Mouse (Mus musculus): ENCODE measurements around the gene Gm10320. TPM values are rescaled to one million over a fixed set of nuclear protein-coding genes. Genes with fewer than 3 reads are reported as not detected.

Gm10320 gene
- polyA plus RNA-seq, 1 experiment from 2014 or later, result 1.4 TPM

DNA sequence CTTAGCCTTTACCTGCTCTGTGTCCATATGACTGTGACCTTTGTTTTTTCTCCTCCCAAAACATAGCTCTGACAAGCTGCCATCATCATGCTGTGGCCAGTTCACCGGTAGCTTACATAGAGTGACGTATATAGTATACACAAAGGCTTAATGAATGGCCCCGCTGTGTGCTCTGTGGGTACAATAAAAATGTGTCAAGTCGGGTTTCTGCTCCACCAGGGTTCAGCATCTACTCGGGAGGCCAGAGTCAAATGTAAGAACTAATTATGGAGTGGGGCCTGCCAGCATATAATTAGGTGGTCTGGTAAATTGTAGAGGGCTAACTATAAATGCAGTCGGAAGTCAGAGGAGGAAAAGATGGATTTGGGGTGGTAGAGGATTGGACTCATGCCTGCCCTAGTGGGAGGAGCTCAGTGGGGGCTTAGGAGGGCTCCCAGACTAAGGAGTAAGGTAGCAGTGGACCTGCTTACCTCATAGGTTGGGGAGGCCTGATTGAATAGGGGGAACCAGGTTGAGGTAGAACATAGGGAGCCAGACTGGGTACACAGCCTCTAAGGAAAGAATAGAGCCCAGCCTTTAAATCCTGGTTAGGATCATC, 32.0 kb upstream of the Gm10320 start:
- Histone ChIP-seq H3K4me2 (no peak overlapping the region), H3K36me3 (no peaks in the 10 kb centered on the region)
- 65% methylated on average over 6 of the region's 6 CpGs for WGBS

DNA sequence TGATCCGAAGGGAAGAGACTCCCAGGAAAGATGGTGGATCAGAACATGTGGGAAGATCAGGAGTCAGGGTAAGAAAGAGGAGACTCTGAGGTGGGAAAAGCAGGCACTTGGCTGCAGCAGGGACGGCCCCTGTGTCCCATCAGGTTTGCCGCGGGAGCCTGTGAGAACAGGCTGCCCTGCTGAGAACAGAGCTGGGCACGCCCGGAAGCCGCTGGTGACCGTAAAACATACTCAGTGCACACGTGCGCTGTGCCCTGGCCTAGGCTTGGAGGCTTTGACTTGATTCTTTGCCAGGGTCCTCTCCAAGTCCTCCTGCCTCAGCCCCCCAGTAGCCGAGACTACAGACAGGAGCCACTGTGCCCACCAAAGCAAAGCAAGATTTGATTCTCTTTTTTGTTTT, 26.5 kb upstream of the Gm10320 start:
- Histone ChIP-seq H3K27me3 (peaks cover 7% of the 10 kb centered on the region), H3K4me3 (no peak overlapping the region), H3K9ac (0 out of 2 replicates have a peak overlapping the region, but pooled peaks have one; percentile 32), H3K36me3 (no peaks in the 10 kb centered on the region), H3K27ac (no peak overlapping the region), H3K9me3 (peaks cover 4% of the 10 kb centered on the region; the same call in 1 of the 2 replicates), H3K4me1 (peaks cover 18% of the 10 kb centered on the region), H3K4me2 (0 out of 2 replicates have a peak overlapping the region, but pooled peaks have one; percentile 14)
- 0 out of 2 replicates have a peak, but pooled peaks have one; percentile 52 for ATAC-seq (ENCODE audit: insufficient number of reproducible peaks, insufficient read depth, low FRiP score, low TSS enrichment, low read depth)
- WGBS, result 30% methylated on average over 11 of the region's 11 CpGs

More for the DNA sequence above, 32.0 kb upstream of the Gm10320 start:
- Histone ChIP-seq H3K27me3 (peaks cover 3% of the 10 kb centered on the region; the same call in 1 of the 2 replicates), H3K9ac (no peak overlapping the region), H3K4me3 (no peak overlapping the region), H3K27ac (no peak overlapping the region), H3K9me3 (peaks cover 4% of the 10 kb centered on the region; the same call in 1 of the 2 replicates), H3K4me1 (no peaks in the 10 kb centered on the region)
- ATAC-seq (ENCODE audit: insufficient number of reproducible peaks, insufficient read depth, low FRiP score, low TSS enrichment, low read depth), result 0 out of 2 replicates have a peak, but pooled peaks have one; percentile 20

DNA sequence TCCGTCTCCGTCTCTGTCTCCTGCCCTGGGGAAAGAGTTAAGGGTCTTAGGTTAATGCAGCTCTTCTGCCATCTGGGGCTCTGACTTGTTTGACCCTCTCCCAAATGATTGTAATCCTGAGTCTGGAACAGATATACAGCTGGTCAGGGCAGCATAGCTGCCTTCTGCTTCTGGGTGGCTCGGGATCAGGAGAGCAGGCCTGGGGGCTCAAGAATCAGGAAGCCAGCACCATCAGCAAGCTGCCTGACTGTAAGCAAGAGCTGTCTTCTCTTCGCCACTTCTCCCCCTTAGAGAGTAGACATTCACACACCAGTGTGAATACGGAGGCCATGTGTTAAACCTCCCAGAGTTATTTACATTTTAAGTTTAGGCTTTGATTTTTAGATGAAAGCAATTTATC, 25.9 kb upstream of the Gm10320 start:
- H3K4me1 ChIP-seq, result peaks cover 18% of the 10 kb centered on the region
- H3K4me2 ChIP-seq, result peak overlapping the region; percentile 43
- H3K9ac ChIP-seq, result no peak overlapping the region
- peaks cover 7% of the 10 kb centered on the region for H3K27me3 ChIP-seq
- H3K4me3 ChIP-seq, result peak overlapping the region; percentile 6; the same call in 1 of the 2 replicates
- peak overlapping the region; percentile 19; the same call in 1 of the 2 replicates for H3K27ac ChIP-seq
- WGBS, result 15% methylated on average over 5 of the region's 5 CpGs
- ATAC-seq (ENCODE audit: insufficient number of reproducible peaks, insufficient read depth, low FRiP score, low TSS enrichment, low read depth), result no peak
- no peaks in the 10 kb centered on the region for H3K36me3 ChIP-seq
- H3K9me3 ChIP-seq, result peaks cover 3% of the 10 kb centered on the region; the same call in 1 of the 2 replicates

DNA sequence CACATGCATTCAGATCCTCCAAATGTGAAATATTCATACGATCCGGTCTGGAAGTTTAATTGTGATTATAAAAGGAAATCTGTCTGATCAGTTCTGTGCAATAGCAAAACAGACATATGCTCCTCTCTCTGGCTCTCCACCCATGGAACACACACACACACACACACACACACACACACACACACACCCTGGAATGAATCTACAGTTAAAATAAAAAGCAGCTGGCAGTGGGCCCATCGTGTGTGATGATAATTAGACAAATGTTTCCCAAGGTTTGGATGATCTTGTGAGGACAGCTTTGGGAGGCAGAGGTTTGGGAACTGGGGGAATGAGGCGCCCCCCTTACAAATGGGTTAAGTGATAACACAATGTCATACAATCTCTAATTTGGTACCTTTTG, 25.2 kb upstream of the Gm10320 start:
- no peak for ATAC-seq (ENCODE audit: insufficient number of reproducible peaks, insufficient read depth, low FRiP score, low TSS enrichment, low read depth)
- 40% methylated on average over 4 of the region's 4 CpGs for WGBS
- Histone ChIP-seq H3K4me1 (peaks cover 18% of the 10 kb centered on the region), H3K9me3 (no peaks in the 10 kb centered on the region), H3K36me3 (no peaks in the 10 kb centered on the region), H3K4me2 (peak overlapping the region; percentile 43), H3K4me3 (0 out of 2 replicates have a peak overlapping the region, but pooled peaks have one; percentile 6), H3K9ac (no peak overlapping the region), H3K27me3 (peaks cover 7% of the 10 kb centered on the region), H3K27ac (0 out of 2 replicates have a peak overlapping the region, but pooled peaks have one; percentile 19)

DNA sequence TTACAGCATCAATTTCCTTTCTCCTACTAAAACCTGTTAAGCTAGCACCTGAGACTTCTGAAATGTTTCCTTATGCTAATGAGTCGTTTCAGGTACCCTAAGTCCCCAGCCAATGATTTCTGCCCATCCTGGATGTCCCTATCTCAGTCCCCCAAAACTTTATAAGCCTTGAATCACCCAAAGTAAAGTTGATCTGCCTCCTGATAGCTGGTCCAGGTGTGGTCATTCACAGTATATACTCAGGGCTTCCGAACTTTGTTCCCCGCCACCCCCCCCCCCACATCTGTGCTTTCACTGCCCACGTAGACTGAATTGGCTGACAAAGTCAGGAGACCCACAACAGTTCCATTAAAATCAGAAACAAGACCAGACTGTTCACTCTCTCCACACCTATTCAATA, 20.3 kb upstream of the Gm10320 start:
- Histone ChIP-seq H3K36me3 (no peaks in the 10 kb centered on the region), H3K27ac (no peak overlapping the region), H3K9ac (no peak overlapping the region), H3K4me2 (no peak overlapping the region), H3K4me1 (peaks cover 7% of the 10 kb centered on the region), H3K27me3 (peaks cover 20% of the 10 kb centered on the region), H3K4me3 (no peak overlapping the region), H3K9me3 (no peaks in the 10 kb centered on the region)
- 80% methylated on average over 4 of the region's 4 CpGs for WGBS
- ATAC-seq (ENCODE audit: insufficient number of reproducible peaks, insufficient read depth, low FRiP score, low TSS enrichment, low read depth), result no peak

DNA sequence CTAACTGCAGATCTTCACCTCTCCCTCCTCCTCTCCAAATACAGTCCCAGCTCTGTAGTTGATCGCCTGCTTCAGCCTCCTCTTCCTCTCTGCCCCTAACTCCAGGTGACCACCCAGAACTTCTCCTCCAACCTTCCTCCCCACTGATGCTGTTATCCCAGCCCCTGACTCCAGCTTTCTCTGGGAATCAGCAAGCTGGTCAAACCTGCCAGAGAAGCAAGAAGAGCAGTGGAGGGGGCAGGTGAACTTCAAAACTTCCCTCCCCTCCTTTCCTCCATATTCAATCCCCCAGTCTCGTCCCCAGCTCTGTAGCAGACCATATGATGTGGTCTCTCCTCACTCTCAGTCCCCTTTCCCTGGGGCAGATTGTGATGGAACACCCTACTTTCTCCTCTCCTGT, 15.9 kb upstream of the Gm10320 start:
- ATAC-seq (ENCODE audit: insufficient number of reproducible peaks, insufficient read depth, low FRiP score, low TSS enrichment, low read depth), result no peak
- H3K9ac ChIP-seq, result no peak overlapping the region
- peaks cover 31% of the 10 kb centered on the region for H3K4me1 ChIP-seq
- no peak overlapping the region for H3K4me2 ChIP-seq
- 75% methylated on average over 2 of the region's 2 CpGs for WGBS
- H3K27ac ChIP-seq, result no peak overlapping the region
- H3K4me3 ChIP-seq, result no peak overlapping the region
- peaks cover 53% of the 10 kb centered on the region for H3K27me3 ChIP-seq
- no peaks in the 10 kb centered on the region for H3K9me3 ChIP-seq
- no peaks in the 10 kb centered on the region for H3K36me3 ChIP-seq

DNA sequence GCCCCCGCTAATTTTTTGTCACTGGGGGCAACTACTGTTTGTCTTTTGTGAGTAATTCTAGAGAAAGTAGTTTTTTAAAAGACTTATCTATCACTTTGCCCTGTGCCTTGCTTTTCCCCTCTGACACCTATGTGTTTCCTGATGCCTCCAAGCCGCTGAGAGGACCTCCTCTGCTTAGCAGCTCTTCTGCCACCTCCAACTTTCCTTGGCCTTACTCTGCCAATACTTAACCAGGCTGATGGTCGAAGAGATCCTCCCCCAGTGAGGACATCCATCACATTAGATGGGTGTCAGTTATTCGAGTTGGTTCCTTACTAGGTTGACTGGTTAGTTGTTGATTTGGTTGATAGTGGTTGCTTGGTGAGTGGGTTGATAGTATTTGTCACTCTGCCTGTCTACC, 14.7 kb upstream of the Gm10320 start:
- no peaks in the 10 kb centered on the region for H3K9me3 ChIP-seq
- no peak overlapping the region for H3K4me3 ChIP-seq
- 32% methylated on average over 4 of the region's 4 CpGs for WGBS
- no peaks in the 10 kb centered on the region for H3K36me3 ChIP-seq
- ATAC-seq (ENCODE audit: insufficient number of reproducible peaks, insufficient read depth, low FRiP score, low TSS enrichment, low read depth), result no peak
- H3K9ac ChIP-seq, result no peak overlapping the region
- H3K4me1 ChIP-seq, result peaks cover 37% of the 10 kb centered on the region
- no peak overlapping the region for H3K4me2 ChIP-seq
- peaks cover 65% of the 10 kb centered on the region for H3K27me3 ChIP-seq
- no peak overlapping the region for H3K27ac ChIP-seq

DNA sequence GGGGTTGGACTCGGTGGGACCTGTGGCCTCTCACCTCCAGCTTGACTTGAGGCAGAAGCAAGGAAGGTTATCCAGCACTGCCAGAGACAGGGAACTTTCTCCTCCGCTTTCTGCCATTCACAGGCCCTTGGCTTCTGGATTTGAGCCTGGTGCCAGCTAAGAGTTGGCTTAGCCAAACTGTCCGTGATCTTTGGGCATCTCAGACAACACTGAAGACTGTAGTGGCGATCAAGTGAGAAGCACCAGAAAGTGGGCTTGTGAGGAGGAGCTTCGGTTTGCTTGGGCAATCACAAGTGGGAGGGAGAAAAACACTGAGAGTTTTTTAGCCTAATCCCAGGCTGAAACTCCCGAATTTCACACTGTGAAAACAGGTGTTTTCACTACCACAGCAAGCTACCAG, 14.2 kb upstream of the Gm10320 start:
- Histone ChIP-seq H3K4me1 (peaks cover 37% of the 10 kb centered on the region), H3K27me3 (peaks cover 70% of the 10 kb centered on the region), H3K9ac (no peak overlapping the region), H3K4me2 (peak overlapping the region; percentile 93; the same call in 1 of the 2 replicates), H3K27ac (peak overlapping the region; percentile 77; the same call in 1 of the 2 replicates), H3K9me3 (no peaks in the 10 kb centered on the region), H3K36me3 (no peaks in the 10 kb centered on the region), H3K4me3 (no peak overlapping the region)
- WGBS, result 27% methylated on average over 6 of the region's 6 CpGs
- no peak for ATAC-seq (ENCODE audit: insufficient number of reproducible peaks, insufficient read depth, low FRiP score, low TSS enrichment, low read depth)

DNA sequence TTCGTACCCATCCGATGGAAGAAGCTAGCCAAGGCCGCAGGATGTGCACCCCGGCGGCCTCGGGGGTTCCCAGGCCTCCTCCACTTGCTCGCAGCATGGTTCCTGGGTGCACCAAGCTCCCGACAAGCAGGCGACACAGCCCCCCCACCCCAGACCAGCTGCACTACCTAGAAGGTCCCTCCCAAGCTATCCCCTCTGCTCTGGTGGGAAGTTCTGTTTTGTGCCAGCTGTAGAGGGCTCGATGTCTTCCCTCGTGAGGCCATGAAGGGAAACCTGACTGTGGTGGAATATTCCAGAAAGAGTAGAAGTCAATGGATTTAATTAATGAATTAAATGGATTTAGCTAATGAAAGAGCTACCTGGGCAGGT, 13.7 kb upstream of the Gm10320 start:
- Histone ChIP-seq H3K9me3 (no peaks in the 10 kb centered on the region), H3K4me3 (peak overlapping the region; percentile 48), H3K27ac (peak overlapping the region; percentile 77), H3K9ac (0 out of 2 replicates have a peak overlapping the region, but pooled peaks have one; percentile 16), H3K27me3 (peaks cover 75% of the 10 kb centered on the region), H3K36me3 (no peaks in the 10 kb centered on the region), H3K4me2 (peak overlapping the region; percentile 93), H3K4me1 (peaks cover 37% of the 10 kb centered on the region)
- 0 out of 2 replicates have a peak, but pooled peaks have one; percentile 40 for ATAC-seq (ENCODE audit: insufficient number of reproducible peaks, insufficient read depth, low FRiP score, low TSS enrichment, low read depth)
- WGBS, result 4% methylated on average over 11 of the region's 11 CpGs

DNA sequence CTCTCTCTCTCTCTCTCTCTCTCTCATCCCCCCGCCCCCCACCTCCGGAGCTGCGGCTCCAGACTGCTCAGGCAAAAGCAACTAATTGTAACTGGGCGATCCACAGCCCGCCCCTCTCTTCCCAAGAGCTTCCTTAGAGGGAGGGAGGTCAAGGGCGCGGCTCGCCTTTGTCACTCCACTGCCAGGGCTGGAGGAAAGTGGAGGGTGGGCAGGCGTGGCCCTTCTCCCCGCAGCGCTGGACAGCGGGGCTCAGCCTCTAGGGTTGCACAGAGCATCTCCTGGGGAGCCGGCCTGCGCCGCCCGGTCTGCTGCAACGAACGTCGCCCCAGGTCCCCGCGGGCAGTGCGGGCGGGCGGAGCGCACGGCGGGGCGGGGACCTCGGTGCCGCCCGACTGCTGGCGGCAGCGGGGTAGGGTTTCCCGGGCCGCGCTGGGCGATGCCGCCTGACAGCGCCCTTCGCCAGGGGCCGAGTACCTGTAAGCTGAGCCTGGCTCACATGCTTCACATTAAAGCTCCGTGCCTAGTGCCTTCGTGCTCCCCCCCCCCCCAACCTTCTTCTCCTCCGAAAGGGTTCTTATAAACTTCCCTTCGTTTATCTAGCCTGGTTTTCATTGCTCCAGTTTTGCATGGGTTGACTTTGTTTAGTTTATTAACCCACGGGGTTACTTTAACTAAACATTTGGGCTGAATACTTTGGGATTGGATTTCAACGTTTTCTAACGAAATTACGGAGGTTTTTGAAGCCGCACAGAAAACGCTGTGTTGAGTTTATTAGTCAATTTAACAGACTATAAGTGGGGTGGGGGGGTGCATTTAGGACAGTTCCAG, 13.1 kb upstream of the Gm10320 start:
- Histone ChIP-seq H3K4me3 (peak overlapping the region; percentile 48), H3K27me3 (peaks cover 81% of the 10 kb centered on the region), H3K9ac (peak overlapping the region; percentile 73), H3K27ac (peak overlapping the region; percentile 93), H3K4me2 (peak overlapping the region; percentile 93), H3K9me3 (no peaks in the 10 kb centered on the region), H3K4me1 (peaks cover 37% of the 10 kb centered on the region), H3K36me3 (no peaks in the 10 kb centered on the region)
- peak; percentile 85 for ATAC-seq (ENCODE audit: insufficient number of reproducible peaks, insufficient read depth, low FRiP score, low TSS enrichment, low read depth)
- under 1% methylated on average over 50 of the region's 51 CpGs for WGBS

DNA sequence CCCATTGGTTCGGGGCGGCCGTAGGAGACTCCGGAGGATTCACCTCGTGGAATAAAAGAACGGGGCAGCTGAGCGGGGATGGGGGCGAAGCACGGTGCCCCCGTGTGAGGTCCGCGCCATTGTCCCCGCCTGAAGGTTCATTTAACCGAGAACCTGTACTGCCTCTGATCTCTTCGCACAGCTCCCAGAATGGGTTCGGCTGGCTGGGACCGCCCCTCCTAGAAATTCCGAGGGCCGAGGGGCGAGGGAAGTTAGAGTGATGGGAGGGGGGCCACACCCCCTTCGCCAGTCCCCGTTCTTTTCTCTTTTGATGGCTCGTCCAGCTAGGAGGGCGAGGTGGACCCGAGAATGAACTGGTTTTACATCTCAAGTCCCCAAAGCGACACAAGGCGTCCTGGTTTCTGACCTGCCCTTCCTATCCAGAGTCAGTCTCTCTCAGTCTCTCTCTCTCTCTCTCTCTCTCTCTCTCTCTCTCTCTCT, 12.4 kb upstream of the Gm10320 start:
- Histone ChIP-seq H3K36me3 (no peaks in the 10 kb centered on the region), H3K27me3 (peaks cover 85% of the 10 kb centered on the region), H3K27ac (peak overlapping the region; percentile 93), H3K9me3 (no peaks in the 10 kb centered on the region), H3K4me2 (peak overlapping the region; percentile 93), H3K9ac (peak overlapping the region; percentile 73), H3K4me1 (peaks cover 37% of the 10 kb centered on the region), H3K4me3 (peak overlapping the region; percentile 48)
- ATAC-seq (ENCODE audit: insufficient number of reproducible peaks, insufficient read depth, low FRiP score, low TSS enrichment, low read depth), result no peak
- WGBS, result under 1% methylated on average over 27 of the region's 27 CpGs

Measured in embryonic facial prominence, embryonic 13.5 days (tissue).